Mouse (Mus musculus) heart, postnatal 14 days (tissue): ENCODE measurements around the gene Unc5c. TPM values are rescaled to one million over a fixed set of nuclear protein-coding genes. Genes with fewer than 3 reads are reported as not detected.

ENCODE experiments used
- DNase-seq, 2 experiments: peaks; one replicate each; pipeline ENCODE4 v3.0.0; 2021 to 2022
- intact Hi-C: fragments of 180-260 bp; cut with DNase I; formaldehyde crosslinking; loops from one replicate; pipeline ENCODE4 v1.15.1; 2025
- total RNA-seq, 2 experiments: library from RNA; stranded (reverse); gene quantifications; 2 replicates each; pipeline ENCODE4 v1.2.3; 2021

Gene Unc5c
- total RNA-seq, 2 experiments from 2014 or later, result 0.32 to 0.91 TPM

GRCm38 (mm10) chr3:141794371-141794770 is 329.4 kb downstream of the Unc5c start:
- intact Hi-C loops, result no loop called here

GRCm38 (mm10) chr3:141797372-141797771 is 332.4 kb downstream of the Unc5c start:
- DNase-seq, result no peak
- intact Hi-C loops, result no loop called here

More at GRCm38 (mm10) chr3:141794371-141794770, 329.4 kb downstream of the Unc5c start:
- no peak for DNase-seq

GRCm38 (mm10) chr3:141797789-141798188 is 332.8 kb downstream of the Unc5c start:
- intact Hi-C loops, result no loop called here
- DNase-seq, result no peak

GRCm38 (mm10) chr3:141804133-141804532 is 339.1 kb downstream of the Unc5c start:
- no peak for DNase-seq
- intact Hi-C loops, result no loop called here

- no peak for DNase-seq
- intact Hi-C loops, result no loop called here
These were observed 344.6 kb downstream of the Unc5c start for GRCm38 (mm10) chr3:141809581-141809980.

GRCm38 (mm10) chr3:141810944-141811343 is 345.9 kb downstream of the Unc5c start:
- no peak for DNase-seq
- intact Hi-C loops, result no loop called here

GRCm38 (mm10) chr3:141811348-141811747 is 346.3 kb downstream of the Unc5c start:
- intact Hi-C loops, result no loop called here
- DNase-seq, result peak; percentile 29 to 57

- DNase-seq, result no peak
- intact Hi-C loops, result no loop called here
These were observed 349.8 kb downstream of the Unc5c start for GRCm38 (mm10) chr3:141814776-141815175.

- intact Hi-C loops, result no loop called here
- no peak for DNase-seq
These were observed 353.7 kb downstream of the Unc5c start for GRCm38 (mm10) chr3:141818615-141819312.

GRCm38 (mm10) chr3:141819331-141819941 is 354.4 kb downstream of the Unc5c start:
- intact Hi-C loops, result no loop called here
- DNase-seq, result no peak

- DNase-seq, result no peak
- intact Hi-C loops, result no loop called here
These were observed 363.3 kb downstream of the Unc5c start for GRCm38 (mm10) chr3:141828301-141828700.

- peak; percentile 41 to 66 for DNase-seq
- intact Hi-C loops, result loop anchor here (5.0 kb wide), 1 partner anchor 364 kb away; the partner anchor contains the start of gene Unc5c
These were observed 366.1 kb downstream of the Unc5c start for GRCm38 (mm10) chr3:141831135-141831534.

- intact Hi-C loops, result no loop called here
- DNase-seq, result peak in 1 of 2 experiments; percentile 19
These were observed 373.8 kb downstream of the Unc5c start for GRCm38 (mm10) chr3:141838864-141839263.

- DNase-seq, result no peak
- intact Hi-C loops, result no loop called here
These were observed 384.2 kb downstream of the Unc5c start for GRCm38 (mm10) chr3:141849206-141849605.

- intact Hi-C loops, result no loop called here
- DNase-seq, result no peak
These were observed 385.1 kb downstream of the Unc5c start for GRCm38 (mm10) chr3:141850141-141850540.

- intact Hi-C loops, result no loop called here
- no peak for DNase-seq
These were observed 389.3 kb downstream of the Unc5c start for GRCm38 (mm10) chr3:141854339-141854738.

GRCm38 (mm10) chr3:141857123-141857522 is 392.1 kb downstream of the Unc5c start:
- no peak for DNase-seq
- intact Hi-C loops, result no loop called here

- DNase-seq, result peak; percentile 6 to 45
- intact Hi-C loops, result loop anchor here (2.0 to 5.0 kb wide), 2 partner anchors 410 to 614 kb away; no protein-coding TSS in a partner anchor
These were observed 397.9 kb downstream of the Unc5c start for GRCm38 (mm10) chr3:141862816-141863461.

GRCm38 (mm10) chr3:141871805-141872204 is 406.8 kb downstream of the Unc5c start:
- intact Hi-C loops, result no loop called here
- no peak for DNase-seq

GRCm38 (mm10) chr3:141872337-141873042 is 407.5 kb downstream of the Unc5c start:
- DNase-seq, result no peak
- intact Hi-C loops, result no loop called here

GRCm38 (mm10) chr3:141882496-141882895 is 417.5 kb downstream of the Unc5c start:
- intact Hi-C loops, result loop anchor here (5.0 kb wide), 1 partner anchor 595 kb away; no protein-coding TSS in a partner anchor
- DNase-seq, result no peak
